Mouse (Mus musculus): ENCODE measurements around the gene Olfr329-ps.

- TF ChIP-seq CTCF (IDR thresholded peaks at IDR 0.05; ENCODE audit: low read depth, low read length) (no peak), EP300 (IDR thresholded peaks at IDR 0.05; ENCODE audit: insufficient read depth, low read depth, low read length) (no peak), POLR2A (IDR thresholded peaks at IDR 0.05; ENCODE audit: insufficient read depth, low read length) (no peak)
Observed at GRCm38 (mm10) chr11:58498761-58499160, 47.5 kb downstream of the Olfr329-ps start.

Data from ES-Bruce4 (cell line).